Mouse (Mus musculus): ENCODE measurements around the gene Ddc.

GRCm38 (mm10) chr11:11853731-11854461 lies 44.0 kb downstream of the Ddc start:
- TF ChIP-seq MYOG (IDR thresholded peaks at IDR 0.05; ENCODE audit: control insufficient read depth, extremely low read depth, insufficient read length) (no peak), CEBPB (IDR thresholded peaks at IDR 0.05; ENCODE audit: low read depth) (no peak), CTCF (IDR thresholded peaks at IDR 0.05; ENCODE audit: control insufficient read depth, insufficient read depth, insufficient read length) (no peak), MAX (IDR thresholded peaks at IDR 0.05) (no peak), MYOD1 (IDR thresholded peaks at IDR 0.05; ENCODE audit: control insufficient read depth, insufficient read length, low read depth) (no peak)
